Mouse (Mus musculus) liver, embryonic 14.5 days (tissue): ENCODE measurements around the gene Cdh8.

ENCODE experiments used
- CTCF ChIP-seq: IDR thresholded peaks from 2 replicates; pipeline ENCODE4 v1.5.1; 2016; ENCODE audit warnings: antibody characterized with exemption, low read depth, control low read depth
- EP300 ChIP-seq: IDR thresholded peaks from 2 replicates; pipeline ENCODE4 v1.6.1; 2016; ENCODE audit warnings: antibody characterized with exemption, low read depth

DNA sequence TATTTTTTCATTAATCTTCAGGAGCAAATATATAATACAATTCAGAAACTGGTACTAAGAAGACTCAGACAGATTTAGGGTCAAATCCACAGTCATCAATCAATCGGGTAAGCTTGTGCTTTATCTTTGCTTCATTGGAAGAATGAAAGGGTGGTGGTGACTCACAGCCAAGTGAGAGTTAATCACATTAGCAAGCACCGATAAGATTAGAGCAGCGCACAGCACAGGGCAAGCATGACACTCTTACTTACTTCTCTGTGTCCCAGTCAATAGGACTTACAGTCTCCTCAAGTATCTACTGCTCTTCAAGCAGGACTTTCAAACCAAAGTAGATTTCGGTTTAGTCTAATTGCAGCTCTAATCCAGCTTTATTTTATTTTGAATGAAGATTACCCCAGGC lies 254.6 kb downstream of the Cdh8 start:
- TF ChIP-seq CTCF (no peak), EP300 (no peak)
